Mouse (Mus musculus): ENCODE data around the gene Zfhx2.

The Zfhx2 gene

DNA sequence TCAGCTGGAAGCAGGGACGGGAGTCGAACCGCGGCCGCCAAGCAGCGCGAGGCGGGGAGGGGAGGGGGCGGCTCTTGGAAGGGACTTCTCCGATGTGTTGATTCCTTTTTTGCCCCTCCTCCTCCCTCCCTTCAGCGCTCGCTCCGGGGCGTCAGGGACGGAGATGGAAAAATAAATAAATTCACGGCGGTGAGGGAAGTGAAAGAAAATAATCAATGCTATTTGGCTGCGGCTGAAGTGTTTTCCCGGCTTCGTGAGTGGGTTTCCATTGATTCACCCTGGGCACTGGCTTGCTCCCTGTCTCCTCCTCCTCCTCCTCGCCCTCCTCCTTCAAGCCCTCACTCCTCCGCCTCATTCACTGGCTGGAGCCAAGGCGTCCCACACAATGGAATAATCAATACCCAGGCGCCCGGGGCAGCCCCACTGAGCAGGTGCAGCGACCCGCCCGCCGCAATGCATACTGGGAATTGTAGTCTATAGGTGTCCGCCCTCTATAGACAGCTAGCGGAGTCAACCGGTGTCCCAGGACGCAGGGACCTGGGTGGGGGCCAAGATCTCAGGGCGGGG, at the start of gene Zfhx2:
Gene Zfhx2, minus strand, starts transcription at position 314 of the 567 bp plus-strand sequence.
- peak; percentile 92 for DNase-seq (ENCODE audit: low spot score)

DNA sequence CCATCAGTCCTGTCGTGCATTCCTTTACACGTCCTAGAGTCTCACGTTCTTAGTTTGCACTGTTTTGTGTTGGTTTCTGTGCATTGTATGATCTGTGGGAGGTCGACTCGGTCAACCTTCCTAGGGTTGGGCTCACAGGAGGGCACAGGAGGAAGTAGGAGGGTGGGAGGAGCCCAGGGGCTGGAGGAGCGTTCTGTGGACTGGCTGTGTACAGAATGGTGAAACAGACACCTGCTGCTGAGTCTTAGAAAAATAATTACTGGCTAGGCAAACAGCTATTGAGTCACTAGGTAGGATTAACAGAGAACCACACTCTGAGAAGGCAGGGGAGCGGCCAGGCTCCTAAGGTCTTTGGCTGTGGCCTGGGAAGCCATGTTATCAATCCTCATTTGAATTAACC, 47.2 kb upstream of the Zfhx2 start:
- DNase-seq (ENCODE audit: low spot score), result no peak

DNA sequence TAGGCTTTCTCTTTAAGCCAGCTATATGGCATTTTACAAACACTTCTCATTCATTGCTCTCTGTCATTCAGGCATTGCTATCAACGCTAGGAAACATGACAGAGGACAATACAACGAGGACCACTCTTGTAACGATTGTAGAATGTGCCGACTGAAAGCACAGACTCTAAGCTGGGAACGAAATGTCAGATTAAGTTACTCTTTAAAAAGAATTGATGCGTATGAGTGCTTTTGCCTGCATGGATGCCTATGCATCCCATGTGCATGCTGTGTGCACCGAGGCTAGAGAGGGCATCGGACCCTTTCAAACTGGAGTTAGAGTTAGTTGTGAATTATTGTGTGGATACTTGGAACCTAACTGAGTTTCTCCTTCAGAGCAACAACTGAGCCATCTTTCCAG, 43.6 kb upstream of the Zfhx2 start:
- no peak for DNase-seq (ENCODE audit: low spot score)

DNA sequence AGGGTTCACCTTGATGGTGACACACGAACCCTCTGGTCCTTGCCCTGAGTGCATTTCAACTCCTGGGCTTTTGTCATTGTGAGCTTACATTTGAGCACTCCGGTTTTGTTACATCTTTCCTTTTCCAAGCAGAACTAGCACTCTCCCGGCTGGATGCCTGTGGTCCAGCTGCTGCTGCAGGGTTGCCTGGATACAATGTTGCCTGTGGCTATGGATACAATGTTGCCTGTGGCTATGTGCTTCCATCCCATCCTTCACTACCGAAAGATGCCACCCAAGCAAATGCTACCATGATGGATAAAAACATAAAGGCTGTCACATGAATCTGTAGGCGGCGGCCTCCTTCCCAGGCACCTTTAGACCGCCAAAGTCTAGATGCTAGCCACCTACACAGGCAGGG, 34.4 kb upstream of the Zfhx2 start:
- no peak for DNase-seq (ENCODE audit: low spot score)

DNA sequence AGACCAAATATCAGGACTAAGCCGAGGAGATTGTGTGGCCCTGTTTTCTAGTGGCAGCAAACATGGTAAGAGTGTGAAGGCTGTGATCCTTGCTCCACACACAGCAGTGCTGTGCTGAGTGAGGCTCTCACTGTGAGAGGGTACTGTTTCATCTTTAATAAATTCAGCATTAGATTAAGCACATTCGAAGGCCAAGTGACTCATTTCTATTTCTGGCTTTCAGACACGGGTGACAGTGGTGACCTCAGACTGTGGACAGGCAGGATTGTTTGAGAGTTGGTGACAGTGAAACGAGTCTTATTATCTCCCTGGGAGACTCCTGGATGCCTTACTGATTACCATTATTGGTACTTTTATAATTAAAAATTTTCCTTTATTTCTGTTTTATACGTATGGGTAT, 33.6 kb upstream of the Zfhx2 start:
- DNase-seq (ENCODE audit: low spot score), result no peak

DNA sequence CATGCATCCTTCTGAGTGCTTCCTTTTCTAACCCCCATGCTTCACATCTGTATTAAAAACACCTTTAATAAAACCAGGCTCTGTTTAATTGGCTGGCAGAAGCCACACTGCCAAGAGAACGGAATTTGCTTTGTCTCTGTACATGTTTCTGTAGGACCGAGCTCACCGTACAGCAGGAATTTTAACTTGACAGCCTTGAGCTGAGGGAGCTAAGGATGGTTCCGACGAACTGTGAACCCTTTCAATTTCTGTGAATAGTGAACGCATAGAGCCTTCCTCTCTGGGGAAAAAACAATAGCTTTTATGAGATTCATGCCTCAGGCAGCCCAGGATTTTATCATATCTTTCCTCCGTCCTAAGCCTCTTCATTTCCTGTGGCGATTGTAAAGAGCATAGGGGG, 30.2 kb upstream of the Zfhx2 start:
- no peak for DNase-seq (ENCODE audit: low spot score)

DNA sequence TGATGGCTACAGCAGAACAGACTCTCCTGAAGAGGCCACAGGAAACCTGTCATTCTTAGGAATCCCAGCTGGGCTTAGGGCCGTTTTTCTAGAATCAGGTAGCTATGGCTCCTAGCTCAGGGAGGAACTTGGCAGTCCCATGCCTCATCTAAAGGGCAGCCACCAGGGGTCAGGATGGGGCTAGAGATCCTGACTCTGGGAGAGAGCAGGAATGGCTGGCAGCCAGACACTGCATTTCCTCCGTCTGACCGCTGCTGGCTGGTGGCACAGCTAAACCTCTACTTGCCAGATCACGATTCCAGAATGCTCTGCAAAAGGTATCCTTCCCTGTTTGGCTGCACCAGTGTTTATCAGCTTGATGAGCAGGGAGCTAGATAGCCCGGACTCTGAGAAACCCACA, 29.8 kb upstream of the Zfhx2 start:
- DNase-seq (ENCODE audit: low spot score), result peak; percentile 84

DNA sequence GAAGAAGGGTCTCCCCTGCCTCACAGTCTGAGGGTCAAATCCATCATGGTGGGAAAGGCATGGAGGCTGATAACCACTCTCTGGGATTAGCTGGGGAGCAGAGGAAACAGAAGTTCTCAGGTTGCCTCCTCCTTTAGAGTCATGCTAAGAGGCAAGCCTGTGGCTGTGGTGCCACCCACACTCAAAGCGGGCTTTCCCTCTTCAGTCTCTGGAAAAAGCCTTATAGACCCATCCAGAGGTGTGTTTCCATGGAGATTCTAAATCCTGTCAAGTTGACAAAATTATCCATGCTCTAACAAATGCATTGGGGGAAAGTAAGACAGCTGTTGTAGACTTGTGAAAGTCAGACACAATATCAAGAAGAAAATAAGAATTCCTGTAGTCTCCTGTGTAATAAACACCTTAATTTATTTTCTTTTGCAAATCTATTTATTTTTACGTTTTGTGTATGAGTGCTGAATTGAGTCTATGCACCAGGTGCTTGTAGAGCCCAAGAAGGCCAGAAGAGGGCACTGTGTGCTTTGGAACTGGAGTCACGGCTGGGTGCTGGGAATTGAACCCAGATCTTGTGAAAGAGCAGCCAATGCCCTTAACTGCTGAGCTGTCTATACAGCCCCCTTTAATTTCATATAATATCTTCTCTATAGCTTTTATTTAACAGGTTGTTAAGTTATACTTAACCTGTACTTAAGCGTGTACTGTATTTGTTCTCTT, 27.5 kb upstream of the Zfhx2 start:
- DNase-seq (ENCODE audit: low spot score), result no peak

DNA sequence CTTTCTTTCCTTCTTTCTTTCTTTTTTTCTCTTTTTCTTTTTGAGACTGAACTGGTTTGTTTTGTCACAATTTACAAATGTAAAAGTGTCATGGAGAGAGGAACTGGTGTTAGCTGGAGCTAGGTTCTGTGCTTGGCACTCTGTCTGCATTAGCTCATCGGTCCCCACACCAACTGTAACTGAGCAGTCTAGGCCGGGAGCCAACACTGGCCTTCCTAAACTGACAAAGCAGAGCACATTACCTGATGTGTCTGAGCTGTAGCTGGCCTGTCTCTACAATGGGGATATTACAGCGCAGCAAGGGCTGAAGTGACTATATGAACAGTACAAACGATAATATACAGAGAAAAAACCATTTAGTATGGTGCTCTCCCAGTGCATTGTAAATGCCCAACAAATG, 26.7 kb upstream of the Zfhx2 start:
- no peak for DNase-seq (ENCODE audit: low spot score)

DNA sequence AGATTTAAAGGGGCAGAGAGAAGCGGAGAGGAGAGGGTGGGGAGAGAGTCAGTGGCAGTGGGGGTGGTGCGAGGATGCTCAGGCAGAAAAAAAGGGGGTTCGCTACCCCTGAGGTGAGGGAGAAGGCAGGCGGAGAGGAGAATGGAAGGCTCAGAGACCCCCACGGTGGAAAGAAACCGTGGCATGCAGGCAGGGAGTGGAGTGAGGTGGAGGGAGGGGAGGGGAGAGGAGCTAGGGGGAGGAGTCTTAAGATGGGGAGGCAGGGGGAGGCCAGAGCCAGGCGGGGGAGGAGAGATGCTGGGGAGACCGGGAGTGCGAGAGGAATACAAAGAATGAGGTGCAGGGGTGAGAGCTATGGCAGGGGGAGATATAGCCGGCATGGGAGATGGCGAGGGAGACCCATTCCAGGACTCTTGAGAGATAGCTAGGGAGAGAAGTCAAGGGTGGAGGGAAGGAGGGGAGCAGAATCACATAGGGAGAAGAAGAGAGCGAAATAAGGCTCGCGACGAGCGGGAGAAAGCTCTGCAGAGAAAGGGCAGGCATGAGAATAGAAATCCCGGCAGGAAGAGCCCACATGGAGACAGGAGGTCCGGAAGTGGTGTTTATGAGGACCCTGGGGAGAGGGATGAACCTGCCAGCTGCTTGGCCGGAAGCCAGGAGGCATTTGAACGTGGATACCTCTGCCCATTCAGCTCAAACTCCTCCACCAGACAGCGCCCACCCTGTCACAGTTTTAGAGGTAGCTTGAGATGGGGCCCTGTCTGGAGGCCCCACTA, 24.5 kb upstream of the Zfhx2 start, which contains the start of gene Jph4:
Gene Jph4, minus strand, starts transcription at position 511 of the 776 bp plus-strand sequence.
- DNase-seq (ENCODE audit: low spot score), result no peak

DNA sequence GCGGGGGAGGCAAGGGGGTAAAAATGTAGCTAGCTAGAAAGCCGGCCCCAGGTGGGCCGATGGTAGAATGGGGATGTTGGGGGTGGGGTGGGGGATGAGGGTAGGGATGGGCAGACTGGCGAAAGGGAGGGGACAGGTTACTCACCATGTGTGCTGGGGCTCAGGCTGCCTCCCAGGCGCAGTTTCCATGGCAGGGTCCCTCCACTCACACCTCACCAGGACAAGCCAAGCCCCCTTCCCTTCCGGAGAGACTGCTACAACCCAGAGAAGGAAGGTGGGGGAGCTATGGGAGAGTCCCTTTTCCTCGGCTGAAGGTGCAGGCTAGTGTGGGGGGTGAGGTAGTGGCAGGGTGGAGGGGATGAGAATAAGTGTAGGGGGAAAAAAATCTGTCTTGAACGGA, 23.7 kb upstream of the Zfhx2 start:
- no peak for DNase-seq (ENCODE audit: low spot score)

DNA sequence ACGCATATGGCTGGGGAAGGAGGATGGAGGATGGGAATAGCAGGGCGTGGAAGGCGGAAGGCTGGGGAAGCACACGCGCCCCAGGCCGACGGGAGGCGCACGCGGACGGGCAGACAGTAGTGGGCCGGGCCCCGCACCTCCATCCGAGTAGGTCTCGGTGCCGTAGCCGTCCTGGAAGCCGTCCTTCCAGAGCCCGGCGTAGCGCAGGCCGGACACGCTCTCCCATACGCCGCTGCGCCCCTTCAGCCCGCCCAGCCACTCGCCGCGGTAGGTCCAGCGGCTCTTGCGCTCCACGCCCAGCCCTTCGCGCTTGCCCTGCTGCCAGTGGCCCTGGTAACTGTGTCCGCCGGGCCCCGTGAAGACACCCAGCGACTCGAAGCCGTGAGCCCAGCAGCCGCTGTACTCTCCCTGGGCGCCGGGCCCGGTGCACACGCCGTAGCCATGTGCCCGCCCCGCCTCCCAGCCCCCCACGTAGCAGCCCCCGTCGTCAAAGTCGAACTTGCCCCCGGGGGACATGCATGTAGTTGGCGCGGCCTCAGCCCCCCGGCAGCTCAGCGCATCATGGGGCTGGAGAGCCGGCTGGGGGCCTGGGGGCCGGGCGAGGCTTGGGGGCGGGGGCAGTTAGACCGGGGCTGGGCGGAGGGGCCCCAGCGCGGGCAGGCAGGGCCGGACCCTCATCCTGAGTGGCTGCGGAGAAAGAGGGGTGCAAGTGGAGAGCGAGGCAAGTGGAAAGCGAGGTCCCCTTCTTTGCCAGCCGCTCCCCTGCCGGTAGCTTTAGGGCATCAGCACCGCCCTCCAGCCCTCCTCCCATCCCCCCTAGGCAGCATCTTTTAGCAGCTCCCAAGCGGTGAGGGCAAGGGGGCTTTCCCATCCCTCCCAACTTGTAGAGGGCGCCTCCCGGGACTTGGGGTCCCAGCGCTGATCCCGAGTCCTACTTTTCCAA, 22.9 kb upstream of the Zfhx2 start:
- peak; percentile 56 for DNase-seq (ENCODE audit: low spot score)

DNA sequence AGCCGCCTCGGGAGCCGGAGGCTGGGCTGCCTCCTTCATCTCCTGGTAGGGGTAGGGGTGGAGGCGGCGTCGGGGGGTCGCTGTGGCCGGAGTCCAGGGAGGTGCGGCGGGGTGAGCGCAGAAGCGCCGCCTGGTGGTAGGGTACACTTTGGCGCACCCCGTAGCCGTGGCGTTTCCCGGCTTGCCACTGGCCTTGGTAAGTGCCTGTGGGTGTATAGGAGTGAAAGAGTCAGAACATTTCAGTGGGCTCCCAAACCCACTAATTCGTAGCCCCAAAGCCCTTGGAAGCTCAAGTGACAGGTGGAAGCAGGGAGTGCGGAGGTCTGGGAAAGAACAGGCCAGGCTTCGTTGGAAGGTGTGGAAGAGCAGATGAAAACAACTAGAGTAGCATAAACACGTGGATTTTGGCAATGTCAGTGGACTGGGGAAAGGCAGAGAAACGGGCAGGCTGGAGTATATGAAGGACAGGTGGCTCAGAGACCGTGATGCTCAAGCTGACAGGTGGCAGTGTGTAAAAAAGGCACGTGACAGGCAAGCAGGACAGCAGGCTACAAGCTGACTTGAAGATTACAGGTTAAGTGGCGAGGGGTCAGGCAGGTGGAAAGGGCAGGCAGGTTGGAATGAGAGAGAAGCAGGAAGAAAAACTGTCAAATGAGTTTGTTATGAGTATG, 22.0 kb upstream of the Zfhx2 start:
- DNase-seq (ENCODE audit: low spot score), result no peak

DNA sequence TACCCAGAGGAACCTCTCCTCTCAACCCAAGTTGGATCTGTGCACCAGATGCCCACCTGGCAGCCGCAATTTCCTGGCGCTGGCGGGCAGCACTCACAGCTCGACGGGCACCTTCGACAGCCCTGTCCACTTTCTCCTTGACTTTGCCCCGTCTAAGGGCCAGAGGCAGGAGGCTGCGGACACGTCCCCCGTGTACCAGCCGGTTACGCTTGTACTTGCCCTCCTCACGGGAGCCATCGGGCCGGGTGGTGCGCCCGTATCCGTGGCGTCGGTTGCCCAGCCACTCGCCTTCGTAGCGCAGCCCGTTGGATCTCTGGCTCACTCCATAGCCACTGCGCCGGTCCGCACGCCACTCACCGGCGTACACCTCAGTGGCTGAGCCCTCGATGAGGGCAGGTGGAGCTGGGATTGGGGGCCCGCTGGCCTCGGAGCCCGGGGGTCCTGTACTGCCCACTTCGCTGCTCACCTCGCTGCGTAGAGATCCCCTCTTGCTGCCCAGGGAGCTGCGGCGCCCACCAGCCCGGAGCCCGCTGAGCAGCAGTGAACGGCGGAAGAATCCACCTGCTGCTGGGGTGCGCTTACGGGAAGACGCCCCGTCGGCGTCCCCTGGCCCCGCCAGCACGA, 21.3 kb upstream of the Zfhx2 start:
- no peak for DNase-seq (ENCODE audit: low spot score)

DNA sequence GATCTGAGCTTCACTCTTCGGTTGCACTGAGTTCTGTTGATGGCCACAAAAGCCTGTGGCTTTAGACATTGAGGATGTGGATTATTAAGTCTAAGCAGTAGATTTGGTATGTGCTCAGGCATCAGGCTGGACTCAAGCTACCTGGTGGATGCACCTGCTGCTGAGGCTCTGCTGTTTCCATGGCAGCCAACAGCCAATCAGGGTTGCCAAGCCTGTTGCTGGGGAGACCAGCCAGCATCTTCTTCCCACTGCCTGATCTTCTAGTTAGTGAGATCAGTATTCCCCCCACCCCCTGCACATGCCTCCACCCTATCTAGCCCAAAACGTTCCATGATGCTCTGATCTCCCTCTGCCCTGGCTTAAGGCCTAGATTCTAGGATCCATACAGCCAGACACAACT, 19.6 kb upstream of the Zfhx2 start:
- no peak for DNase-seq (ENCODE audit: low spot score)

DNA sequence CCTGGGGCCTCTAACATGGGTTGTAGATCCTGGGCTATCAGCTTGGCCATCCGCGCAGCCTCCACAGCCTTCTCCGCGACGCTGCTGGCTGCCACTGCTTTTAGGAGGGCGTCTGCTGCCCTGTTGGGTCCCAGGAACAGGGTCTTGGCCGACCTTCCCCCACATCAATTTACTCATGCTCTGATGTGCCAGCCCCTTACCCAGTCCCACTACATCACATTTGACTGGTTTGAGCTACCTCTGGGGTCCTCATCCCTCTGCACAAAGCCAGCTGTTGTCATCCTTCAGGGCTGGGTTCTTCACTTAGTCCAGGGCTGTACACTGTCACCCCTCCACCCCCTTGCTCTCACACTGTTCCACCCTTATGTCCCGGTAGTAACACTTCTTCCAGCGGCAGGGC, 18.0 kb upstream of the Zfhx2 start:
- no peak for DNase-seq (ENCODE audit: low spot score)

DNA sequence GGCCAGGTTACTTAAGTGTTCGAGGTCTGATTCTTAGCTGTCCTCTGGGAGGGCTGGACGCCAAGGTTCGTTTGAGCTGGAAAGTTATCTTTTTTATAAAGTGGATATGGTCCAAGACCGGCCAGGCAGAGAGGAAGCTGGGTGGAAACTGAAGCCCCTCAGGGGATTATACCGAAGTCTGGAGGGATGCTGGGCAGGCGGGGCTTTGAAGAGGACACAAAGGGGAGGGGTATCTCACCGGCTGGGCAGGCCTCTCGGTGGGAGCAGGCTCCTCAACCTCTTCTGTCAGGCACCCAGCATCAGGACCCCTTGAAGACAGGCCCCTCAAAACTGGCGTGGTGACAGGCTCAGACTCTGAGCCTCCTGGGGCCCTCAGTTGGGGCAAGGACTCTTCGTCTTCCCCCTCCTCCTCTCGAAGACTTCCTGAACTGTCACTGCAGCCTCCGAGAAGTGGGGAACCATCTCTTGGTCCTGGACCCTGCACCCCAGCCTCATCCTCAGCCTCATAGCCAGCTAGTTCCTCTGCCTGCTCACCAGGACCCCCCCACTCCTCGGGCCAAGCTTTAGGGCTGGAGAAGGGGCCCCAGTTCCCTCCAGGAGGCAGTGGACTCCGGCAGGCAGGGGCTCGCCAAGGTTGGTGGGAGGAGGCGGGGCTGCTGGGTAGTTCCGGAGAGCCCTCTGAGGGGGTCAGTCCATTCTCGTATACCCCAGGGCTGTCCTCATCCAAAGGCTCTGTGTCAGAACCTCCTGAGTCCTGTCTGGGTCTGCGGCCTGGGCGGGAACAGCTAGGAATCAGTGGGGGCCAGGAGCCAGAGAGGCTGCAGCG, 17.1 kb upstream of the Zfhx2 start:
- DNase-seq (ENCODE audit: low spot score), result no peak

DNA sequence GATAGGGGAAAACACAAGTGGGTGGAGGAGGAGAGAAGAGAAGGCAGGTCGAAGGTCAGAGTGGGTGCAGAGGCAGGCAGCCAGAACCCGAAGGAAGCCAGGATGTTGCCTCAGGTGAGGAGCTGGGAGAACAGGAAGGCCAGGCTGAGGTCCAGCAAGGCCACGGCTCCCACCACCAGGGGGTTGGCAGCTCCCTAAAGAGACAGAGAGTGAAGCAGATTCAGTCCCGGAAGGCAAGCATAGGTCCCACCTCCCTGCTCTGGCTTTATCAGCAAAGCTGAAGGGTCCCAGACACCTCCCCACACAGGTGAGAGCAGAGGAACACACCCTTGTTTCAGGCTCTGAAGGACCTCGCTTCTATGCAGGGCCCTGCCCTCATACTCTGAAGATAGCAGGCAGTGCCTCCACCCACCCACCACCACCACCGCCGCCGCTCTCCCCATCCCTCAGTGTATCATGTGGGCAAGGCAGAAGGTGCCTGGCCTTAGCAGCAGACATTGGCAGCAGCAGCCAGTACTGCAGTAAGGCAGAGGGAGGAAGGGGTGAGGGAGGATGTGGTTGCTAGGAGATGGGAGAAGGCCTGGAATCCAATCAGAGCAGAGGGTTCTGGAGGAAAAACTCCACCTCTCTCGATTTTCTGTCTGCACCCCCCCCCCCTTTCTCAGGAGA, 16.2 kb upstream of the Zfhx2 start:
- DNase-seq (ENCODE audit: low spot score), result no peak

DNA sequence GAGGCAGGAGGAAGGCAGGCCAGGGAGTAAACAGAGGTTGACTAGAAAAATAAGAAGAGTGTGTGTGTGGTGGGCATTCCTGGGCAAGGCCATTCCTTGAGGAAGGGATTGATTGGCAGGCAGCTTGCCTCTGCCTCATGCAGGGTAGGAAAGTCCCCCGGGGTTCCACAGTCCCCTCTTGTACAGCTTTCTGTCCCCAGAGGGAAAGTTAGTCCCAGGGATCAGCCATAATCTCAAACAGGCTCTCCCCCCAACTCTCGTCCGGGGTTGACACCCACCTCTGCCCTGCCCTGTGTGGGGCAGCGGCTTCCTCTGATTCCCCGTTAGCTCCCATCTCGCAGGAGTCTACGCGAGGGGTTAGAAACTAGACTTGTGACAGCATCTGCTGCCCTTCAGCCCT, 14.9 kb upstream of the Zfhx2 start:
- no peak for DNase-seq (ENCODE audit: low spot score)
